Mouse (Mus musculus) forelimb bud, embryonic 11.5 days (tissue): ENCODE results near the gene Shroom1.
"Not testable (repeated sequence)": the region's sequence is repeated elsewhere in the genome, so short reads cannot be mapped to it uniquely, and the experiment has no call there.

ENCODE experiments used
- DNase-seq: peaks from one replicate; pipeline ENCODE4 v3.0.0-alpha.2; 2012; ENCODE audit warnings: low read depth, low spot score

Shroom1 gene

GRCm38 (mm10) chr11:53456474-53457371 lies at the start of gene Shroom1, which contains the start of gene Gm10447:
Gene Shroom1, plus strand, starts transcription at chr11:53457205.
Gene Gm10447, minus strand, starts transcription at chr11:53457110.
- peak; percentile 60 for DNase-seq

DNA sequence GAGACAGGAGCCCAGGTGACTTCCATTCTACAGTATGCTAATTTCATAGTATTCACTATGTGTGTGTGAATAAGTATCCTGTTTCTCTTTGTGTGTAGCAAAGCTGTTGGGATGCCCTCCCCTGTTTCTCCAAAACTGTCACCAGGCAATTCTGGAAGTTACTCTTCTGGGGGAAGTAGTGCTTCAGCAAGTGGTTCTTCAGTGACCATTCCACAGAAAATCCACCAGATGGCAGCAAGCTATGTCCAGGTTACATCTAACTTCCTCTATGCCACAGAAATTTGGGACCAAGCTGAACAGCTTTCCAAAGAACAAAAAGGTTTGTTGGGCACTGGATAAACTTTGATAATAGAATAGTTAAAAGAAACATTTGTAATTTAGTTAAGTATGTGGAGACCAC lies 45.3 kb upstream of the Shroom1 start:
- peak; percentile 29 for DNase-seq

DNA sequence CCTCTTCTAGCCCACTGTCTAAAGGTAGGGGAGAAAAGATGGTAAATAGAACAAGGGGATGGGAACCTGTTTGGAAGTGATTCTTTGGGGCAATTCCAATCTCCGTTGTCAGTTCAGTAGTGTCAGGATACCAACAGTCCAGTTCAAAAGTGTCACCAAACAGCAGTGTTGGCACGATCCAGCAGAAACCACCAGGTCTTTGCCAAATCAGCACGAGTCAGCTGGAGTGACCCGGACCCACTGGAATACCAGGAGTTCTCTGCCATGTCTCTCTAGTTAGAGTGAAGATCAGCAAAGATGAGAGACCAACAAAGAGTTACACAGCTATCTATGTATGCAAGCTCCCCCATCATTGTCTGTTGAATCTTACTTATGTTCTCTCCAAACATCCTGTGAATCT lies 43.1 kb upstream of the Shroom1 start:
- no peak for DNase-seq

DNA sequence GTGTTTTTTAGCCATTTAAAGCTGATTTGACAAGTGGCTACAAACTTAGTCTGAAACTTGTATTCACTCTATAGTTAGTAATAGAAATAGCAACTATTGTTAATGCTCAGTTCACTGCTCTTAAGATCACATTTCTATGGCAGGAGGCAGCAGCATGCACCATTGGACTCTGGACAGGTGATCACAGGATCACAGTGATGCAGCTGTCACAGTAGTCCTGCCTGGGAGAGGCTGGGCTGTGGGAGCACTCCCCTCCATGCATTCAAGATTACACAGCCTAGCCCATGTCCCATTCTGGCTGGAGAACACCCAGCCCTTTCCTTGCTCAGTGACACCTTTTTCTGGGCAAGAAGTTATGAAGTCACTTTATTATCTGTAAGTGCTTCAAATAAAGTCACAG lies 39.0 kb upstream of the Shroom1 start:
- no peak for DNase-seq

- no peak for DNase-seq
Observed at GRCm38 (mm10) chr11:53423036-53423435, 34.0 kb upstream of the Shroom1 start, which contains the start of gene Leap2. Gene Leap2, minus strand, starts transcription at chr11:53423170.

- no peak for DNase-seq
Observed at GRCm38 (mm10) chr11:53424826-53425225, 32.2 kb upstream of the Shroom1 start.

GRCm38 (mm10) chr11:53425251-53425650 lies 31.8 kb upstream of the Shroom1 start:
- DNase-seq: no peak

DNA sequence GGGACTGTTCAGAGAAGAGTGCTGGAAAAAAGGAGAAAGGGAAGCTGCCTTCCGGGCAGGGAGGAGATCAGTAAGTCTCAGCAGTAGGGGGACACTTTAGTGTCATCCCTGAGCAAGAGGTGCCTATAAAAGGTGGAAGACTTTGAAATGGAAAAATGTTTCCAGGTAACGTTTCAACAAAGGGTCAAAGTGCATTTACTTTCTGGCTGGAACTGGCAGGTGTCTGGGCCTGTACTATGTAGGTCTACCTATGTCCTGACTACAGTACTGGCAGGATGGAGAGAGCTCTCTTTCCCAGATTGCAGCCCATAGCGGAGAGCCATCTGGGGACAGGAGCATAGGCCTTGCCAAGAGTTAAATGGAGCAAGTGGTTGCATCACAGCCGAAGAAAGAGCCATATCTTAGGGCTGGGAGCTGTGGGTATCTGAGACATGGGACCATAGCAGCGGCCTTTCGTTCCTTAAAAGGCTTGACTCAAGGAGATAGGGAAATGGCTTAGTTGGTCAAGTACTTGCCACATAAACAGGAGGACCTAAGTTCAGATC lies 31.2 kb upstream of the Shroom1 start:
- no peak for DNase-seq

DNA sequence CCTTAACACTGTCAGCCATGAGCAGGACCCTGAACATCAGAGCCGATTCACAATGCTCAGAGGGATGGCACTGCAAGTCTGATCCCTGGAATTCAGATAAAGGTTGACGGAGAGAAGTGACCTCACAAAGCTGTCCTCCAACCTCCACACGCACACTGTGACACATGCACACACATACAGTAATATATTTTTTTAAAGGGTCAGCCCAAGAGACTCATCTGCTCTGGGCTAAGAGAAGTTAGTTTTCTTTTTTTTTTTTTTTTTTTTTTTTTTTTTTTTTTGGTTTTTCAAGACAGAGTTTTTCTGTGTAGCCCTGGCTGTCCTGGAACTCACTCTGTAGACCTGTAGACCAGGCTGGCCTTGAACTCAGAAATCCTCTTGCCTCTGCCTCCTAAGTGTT lies 30.1 kb upstream of the Shroom1 start:
- not testable (repeated sequence) for DNase-seq

DNA sequence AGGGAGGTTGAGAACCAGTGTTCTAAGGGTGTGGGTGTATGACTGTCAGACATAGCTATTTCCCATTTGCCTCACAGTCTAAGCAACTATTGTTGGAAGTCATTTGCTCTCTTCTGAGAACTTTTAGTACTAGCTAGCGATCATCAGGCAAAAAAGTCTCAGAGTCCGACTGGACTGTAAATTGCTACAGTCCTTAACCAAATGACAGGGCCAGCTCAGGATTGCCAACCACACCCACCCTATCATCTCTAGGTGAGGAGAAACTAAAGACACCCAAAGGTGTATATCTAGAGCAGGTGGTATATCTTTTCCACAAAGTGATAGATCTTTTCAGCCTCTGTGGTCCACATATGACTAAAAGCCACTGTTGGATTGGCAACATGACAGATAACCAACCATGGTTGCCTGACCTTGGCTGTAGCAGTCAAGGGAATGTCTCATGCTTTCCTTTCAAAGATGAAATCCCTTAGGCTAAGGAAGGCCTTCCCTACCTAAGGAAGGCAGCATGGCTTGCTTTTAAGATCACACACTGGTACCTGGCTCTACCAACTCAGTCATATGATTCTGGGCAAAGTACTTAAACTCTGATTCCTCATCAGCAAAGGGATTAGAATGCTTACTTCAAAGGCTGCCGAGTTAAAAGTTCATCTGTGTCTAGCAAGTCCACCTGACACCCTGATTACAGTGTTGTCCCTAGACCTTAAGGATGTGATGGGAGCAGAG lies 28.9 kb upstream of the Shroom1 start:
- DNase-seq: no peak

GRCm38 (mm10) chr11:53428716-53429057 lies 28.3 kb upstream of the Shroom1 start:
- no peak for DNase-seq

DNA sequence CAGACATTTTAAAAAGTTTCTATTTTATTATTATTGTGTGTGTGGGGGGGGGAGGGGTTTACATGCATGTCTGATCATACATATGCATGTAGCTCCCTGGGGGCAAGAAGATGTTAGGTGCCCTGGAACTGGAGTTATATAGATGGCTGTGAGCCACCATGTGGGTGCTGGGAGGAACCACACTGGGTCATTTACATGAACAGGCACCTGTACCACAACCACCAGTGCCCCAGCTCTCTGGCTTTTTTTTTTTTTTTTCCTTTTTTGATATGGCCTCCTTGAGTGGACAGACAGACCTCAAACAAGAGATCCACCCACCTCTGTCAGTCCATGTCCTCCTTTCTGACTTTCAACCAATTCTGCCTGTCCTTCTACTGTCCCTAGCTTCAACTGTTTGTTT lies 27.8 kb upstream of the Shroom1 start:
- no peak for DNase-seq

DNA sequence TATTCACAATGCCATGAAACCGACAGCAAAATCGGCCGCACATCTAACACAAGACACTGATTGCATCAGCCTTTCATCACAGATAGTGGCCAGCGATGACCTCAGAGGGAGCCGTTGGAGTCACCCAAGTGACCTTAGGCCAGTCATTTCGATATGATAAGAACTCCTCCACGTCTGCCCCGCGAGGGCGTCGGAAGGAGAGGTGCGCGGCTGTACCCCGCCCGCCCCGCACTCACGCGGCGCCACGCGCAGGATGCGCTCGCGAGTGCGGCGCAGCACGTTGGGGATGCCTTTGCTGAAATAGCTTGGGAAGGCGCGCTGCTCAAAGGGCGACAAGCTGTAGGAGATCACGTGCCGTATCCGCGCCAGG lies 26.7 kb upstream of the Shroom1 start:
- no peak for DNase-seq

- peak; percentile 99 for DNase-seq
Observed at GRCm38 (mm10) chr11:53430670-53431346, 26.2 kb upstream of the Shroom1 start, which contains the start of the genes Uqcrq and Gdf9. Gene Uqcrq, minus strand, starts transcription at chr11:53430831. Gene Gdf9, plus strand, starts transcription at chr11:53431023.

GRCm38 (mm10) chr11:53431347-53432056 lies 25.5 kb upstream of the Shroom1 start:
- no peak for DNase-seq

DNA sequence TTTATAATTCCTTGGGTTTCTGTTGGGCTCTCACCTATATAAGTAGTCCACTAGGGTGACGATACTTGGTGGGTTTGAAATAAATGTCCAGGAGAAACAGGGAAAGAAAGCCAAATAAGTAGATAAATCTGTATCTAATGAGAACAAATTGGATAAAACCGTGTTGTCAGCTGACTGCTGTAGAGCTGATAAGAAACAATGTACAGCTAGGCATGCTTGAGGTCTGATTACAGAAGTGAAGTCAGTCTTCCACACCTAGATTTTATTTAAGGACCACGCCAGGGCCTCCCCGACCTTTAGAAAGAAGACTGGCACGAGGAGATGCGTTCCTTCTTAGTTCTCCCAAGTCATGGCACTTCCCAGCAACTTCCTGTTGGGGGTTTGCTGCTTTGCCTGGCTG lies 23.9 kb upstream of the Shroom1 start:
- no peak for DNase-seq

GRCm38 (mm10) chr11:53435504-53435903 lies 21.5 kb upstream of the Shroom1 start:
- no peak for DNase-seq

DNA sequence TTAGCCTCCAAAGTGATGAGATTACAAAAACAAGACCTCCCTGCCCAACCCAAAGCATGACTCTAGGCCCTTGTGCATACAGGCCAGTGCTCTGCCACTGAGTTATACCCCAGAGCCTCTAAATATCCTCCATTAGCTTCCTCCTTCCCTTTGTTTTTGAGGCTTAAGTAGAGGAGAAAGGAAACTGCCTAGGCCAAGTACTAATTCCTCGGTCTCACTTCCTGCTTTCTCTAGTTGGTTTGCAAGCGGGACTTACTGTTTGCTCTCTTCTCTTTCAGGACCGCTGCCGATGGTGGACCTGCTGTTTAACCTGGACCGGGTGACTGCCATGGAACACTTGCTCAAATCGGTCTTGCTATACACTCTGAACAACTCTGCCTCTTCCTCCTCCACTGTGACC lies 20.7 kb upstream of the Shroom1 start:
- no peak for DNase-seq

DNA sequence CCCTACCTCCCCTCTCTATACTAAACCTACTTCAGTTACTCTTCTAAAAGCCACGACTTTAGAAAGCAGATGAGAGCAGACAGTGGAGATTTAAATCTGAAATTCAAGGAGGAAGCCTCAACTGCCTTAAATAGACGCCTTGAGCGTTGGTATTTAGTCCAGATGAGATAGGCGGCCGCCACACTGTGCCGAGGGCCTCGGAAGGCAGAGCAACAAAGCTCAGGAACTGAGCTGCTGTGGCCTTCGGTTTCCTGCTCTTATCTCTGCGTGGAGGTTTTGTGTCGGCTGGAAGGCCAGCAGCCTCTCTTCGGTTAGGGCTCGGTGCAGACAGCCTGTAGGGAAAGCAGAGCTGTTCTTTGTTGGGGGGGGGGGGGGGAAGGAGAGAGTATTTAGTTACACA lies 15.1 kb upstream of the Shroom1 start:
- no peak for DNase-seq

DNA sequence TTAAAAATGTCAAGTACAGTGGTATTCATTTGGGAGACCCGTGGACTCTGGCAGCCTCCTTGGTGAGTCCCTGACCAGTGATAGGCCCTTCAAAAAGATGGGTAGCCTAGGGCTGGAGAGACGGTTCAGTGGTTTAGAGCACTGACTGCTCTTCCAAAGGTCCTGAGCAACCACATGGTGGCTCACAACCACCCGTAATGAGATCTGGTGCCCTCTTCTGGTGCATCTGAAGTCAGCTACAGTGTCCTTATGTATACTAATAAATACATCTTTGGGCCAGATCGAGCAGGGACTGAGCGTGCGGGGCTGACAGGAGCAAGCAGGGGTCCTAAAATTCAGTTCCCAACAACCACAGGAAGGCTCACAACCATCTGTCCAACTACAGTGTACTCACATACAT lies 13.1 kb upstream of the Shroom1 start:
- no peak for DNase-seq

- DNase-seq: no peak
Observed at GRCm38 (mm10) chr11:53445562-53445961, 11.4 kb upstream of the Shroom1 start.
